Mouse (Mus musculus): ENCODE measurements at regions not wholly inside any gene's neighbourhood (a gene's known extent, or its start where the extent isn't known, plus 50 kb on each side); places are given as distances from the start of the nearest gene placed in this dataset.

DNA sequence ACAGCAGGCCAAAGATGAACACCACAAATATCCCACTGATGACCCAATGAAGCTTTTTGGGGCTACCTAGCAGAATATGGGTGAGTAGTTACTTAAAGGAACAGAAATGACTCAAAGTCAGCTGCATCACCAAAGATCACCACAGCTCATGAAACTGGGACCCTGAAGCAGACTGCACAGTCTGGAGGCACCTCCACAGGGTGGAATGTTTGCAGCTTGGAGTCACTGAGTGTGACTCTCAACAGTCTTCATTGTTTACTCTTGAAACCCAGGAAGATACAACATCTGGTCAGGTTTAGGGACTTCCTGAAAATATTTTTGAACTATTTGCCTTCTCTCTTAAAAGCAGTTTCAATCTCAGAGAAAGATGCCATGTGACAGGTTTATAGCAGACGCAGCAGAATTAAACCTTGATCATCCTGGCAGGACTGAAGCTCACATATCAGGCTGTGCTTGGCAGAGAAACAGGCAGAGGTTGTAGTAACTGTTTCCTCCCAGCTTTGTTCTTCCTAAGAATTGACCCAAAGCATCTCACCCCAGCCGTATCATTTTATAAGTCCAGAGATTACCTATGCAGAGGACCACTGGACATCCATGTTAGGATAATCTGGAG is 944.1 kb upstream of the Adgrl4 start:
- ATAC-seq (ENCODE audit: low read depth) = no peak
- H3K9me3 ChIP-seq (ENCODE audit: control insufficient read depth, low read length) = no peaks in the 10 kb centered on the region
- no peaks in the 10 kb centered on the region for H3K27me3 ChIP-seq (ENCODE audit: control insufficient read depth, insufficient read depth, low read depth, low read length)
- WGBS = 63% methylated on average over 2 of the region's 2 CpGs
- no peak overlapping the region for H3K4me3 ChIP-seq (ENCODE audit: low read length)
- no peak overlapping the region for H3K4me2 ChIP-seq (ENCODE audit: low read depth, low read length)
- no peaks in the 10 kb centered on the region for H3K36me3 ChIP-seq (ENCODE audit: control insufficient read depth, insufficient read depth, low read length)
- H3K27ac ChIP-seq (ENCODE audit: low read length) = no peak overlapping the region
- no peak overlapping the region for H3K9ac ChIP-seq (ENCODE audit: low read length)
- no peaks in the 10 kb centered on the region for H3K4me1 ChIP-seq (replicated peaks; ENCODE audit: control insufficient read depth, insufficient read depth, low read length)

DNA sequence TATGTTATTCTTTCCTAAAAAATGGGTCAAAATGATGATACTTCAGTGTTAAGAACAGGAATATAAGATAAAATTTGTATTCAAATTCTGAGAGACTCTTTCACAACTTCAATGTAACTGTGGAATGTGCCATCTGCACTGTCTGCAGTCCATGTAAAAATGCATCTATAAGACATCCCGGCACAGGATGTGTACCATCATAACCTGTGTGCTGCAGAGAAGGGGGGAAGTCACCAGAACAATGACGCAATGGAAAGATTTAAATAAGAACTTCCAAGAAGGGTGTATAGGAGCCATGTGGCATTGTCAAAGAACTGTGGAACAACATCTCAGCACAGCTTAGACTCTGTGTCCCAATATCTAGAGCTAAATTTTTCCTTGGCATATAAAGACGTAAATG is 906.7 kb upstream of the Adgrl4 start:
- 86% methylated on average over 3 of the region's 3 CpGs for WGBS
- H3K4me1 ChIP-seq (replicated peaks; ENCODE audit: control insufficient read depth, insufficient read depth, low read length) = no peaks in the 10 kb centered on the region

DNA sequence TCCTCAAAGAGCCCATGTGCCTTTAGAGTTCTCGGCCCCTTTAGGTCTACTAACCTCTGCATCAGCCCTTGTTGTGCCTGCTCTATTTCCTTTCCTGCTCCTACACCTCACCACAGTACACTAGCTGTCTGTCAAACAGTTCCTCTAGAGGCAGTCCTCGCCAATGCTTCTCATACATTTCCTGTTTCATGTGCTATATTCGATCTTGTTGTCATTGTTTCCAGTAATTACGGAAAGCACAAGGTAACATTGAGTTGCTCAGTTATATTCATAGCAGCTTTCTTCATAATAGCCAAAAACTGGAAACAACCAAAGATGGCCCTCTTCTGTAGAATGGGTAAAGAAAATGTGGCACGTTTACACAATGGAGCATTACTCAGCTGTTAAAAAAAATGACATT is 894.6 kb upstream of the Adgrl4 start:
- ATAC-seq (ENCODE audit: low read depth) = no peak
- H3K4me3 ChIP-seq (ENCODE audit: low read length) = no peak overlapping the region
- H3K27me3 ChIP-seq (ENCODE audit: control insufficient read depth, insufficient read depth, low read depth, low read length) = no peaks in the 10 kb centered on the region
- no peaks in the 10 kb centered on the region for H3K4me1 ChIP-seq (replicated peaks; ENCODE audit: control insufficient read depth, insufficient read depth, low read length)
- H3K4me2 ChIP-seq (ENCODE audit: low read depth, low read length) = no peak overlapping the region
- no peak overlapping the region for H3K9ac ChIP-seq (ENCODE audit: low read length)
- H3K36me3 ChIP-seq (ENCODE audit: control insufficient read depth, insufficient read depth, low read length) = no peaks in the 10 kb centered on the region
- H3K27ac ChIP-seq (ENCODE audit: low read length) = no peak overlapping the region
- H3K9me3 ChIP-seq (ENCODE audit: control insufficient read depth, low read length) = no peaks in the 10 kb centered on the region
- 82% methylated on average over 5 of the region's 5 CpGs for WGBS

More for the DNA sequence above, 906.7 kb upstream of the Adgrl4 start:
- no peak for ATAC-seq (ENCODE audit: low read depth)
- Histone ChIP-seq H3K4me2 (ENCODE audit: low read depth, low read length) (no peak overlapping the region), H3K27me3 (ENCODE audit: control insufficient read depth, insufficient read depth, low read depth, low read length) (no peaks in the 10 kb centered on the region), H3K4me3 (ENCODE audit: low read length) (no peak overlapping the region), H3K9me3 (ENCODE audit: control insufficient read depth, low read length) (no peaks in the 10 kb centered on the region), H3K27ac (ENCODE audit: low read length) (no peak overlapping the region), H3K36me3 (ENCODE audit: control insufficient read depth, insufficient read depth, low read length) (no peaks in the 10 kb centered on the region), H3K9ac (ENCODE audit: low read length) (no peak overlapping the region)

DNA sequence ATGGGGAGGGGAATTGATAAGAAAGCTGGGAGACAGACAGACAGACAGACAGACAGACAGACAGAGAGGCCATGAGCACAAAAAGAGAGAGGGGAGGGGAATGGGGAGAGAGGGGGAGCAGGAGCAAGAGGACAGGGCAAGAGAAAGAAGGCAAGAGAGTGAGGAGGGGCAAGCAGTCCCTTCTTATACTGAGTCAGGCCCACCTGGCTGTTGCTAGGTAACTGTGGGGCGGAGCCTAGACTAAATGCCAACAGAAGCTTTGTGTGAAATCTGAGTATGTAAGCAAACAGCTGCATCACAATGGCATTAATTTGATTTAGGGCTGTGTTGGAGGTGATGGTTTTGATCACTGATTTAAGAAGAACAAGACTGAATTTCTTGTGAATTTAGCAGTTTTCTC is 849.2 kb upstream of the Adgrl4 start:
- H3K4me2 ChIP-seq (ENCODE audit: low read depth, low read length) = no peak overlapping the region
- H3K4me3 ChIP-seq (ENCODE audit: low read length) = no peak overlapping the region
- H3K9ac ChIP-seq (ENCODE audit: low read length) = no peak overlapping the region
- no peak for ATAC-seq (ENCODE audit: low read depth)
- 52% methylated on average over 1 of the region's 1 CpGs for WGBS
- no peaks in the 10 kb centered on the region for H3K4me1 ChIP-seq (replicated peaks; ENCODE audit: control insufficient read depth, insufficient read depth, low read length)
- no peaks in the 10 kb centered on the region for H3K27me3 ChIP-seq (ENCODE audit: control insufficient read depth, insufficient read depth, low read depth, low read length)
- H3K27ac ChIP-seq (ENCODE audit: low read length) = no peak overlapping the region
- H3K36me3 ChIP-seq (ENCODE audit: control insufficient read depth, insufficient read depth, low read length) = no peaks in the 10 kb centered on the region
- no peaks in the 10 kb centered on the region for H3K9me3 ChIP-seq (ENCODE audit: control insufficient read depth, low read length)

DNA sequence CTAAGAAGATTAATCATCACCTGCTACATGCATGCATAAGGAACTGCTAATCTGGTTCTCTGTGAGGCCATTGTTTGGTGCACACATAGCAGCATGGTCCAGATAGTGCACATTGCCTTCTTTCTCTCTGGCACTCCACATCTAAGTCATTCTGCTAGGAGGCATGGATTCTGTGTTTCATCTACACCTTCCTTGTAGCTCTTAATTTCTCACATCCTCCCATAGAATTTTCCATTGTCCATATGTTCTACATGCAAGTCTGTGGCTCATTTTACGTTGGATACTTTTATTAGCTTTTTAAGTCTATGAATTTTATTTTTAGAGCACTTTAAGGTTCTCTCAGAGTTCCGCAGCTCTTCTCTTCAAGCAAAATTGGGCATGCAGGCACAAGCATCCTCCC is 846.7 kb upstream of the Adgrl4 start:
- H3K27ac ChIP-seq (ENCODE audit: low read length) = no peak overlapping the region
- H3K9ac ChIP-seq (ENCODE audit: low read length) = no peak overlapping the region
- no peaks in the 10 kb centered on the region for H3K27me3 ChIP-seq (ENCODE audit: control insufficient read depth, insufficient read depth, low read depth, low read length)
- H3K36me3 ChIP-seq (ENCODE audit: control insufficient read depth, insufficient read depth, low read length) = no peaks in the 10 kb centered on the region
- no peak for ATAC-seq (ENCODE audit: low read depth)
- WGBS = 87% methylated on average over 2 of the region's 2 CpGs
- no peaks in the 10 kb centered on the region for H3K9me3 ChIP-seq (ENCODE audit: control insufficient read depth, low read length)
- no peak overlapping the region for H3K4me2 ChIP-seq (ENCODE audit: low read depth, low read length)
- H3K4me1 ChIP-seq (replicated peaks; ENCODE audit: control insufficient read depth, insufficient read depth, low read length) = no peaks in the 10 kb centered on the region
- H3K4me3 ChIP-seq (ENCODE audit: low read length) = no peak overlapping the region

DNA sequence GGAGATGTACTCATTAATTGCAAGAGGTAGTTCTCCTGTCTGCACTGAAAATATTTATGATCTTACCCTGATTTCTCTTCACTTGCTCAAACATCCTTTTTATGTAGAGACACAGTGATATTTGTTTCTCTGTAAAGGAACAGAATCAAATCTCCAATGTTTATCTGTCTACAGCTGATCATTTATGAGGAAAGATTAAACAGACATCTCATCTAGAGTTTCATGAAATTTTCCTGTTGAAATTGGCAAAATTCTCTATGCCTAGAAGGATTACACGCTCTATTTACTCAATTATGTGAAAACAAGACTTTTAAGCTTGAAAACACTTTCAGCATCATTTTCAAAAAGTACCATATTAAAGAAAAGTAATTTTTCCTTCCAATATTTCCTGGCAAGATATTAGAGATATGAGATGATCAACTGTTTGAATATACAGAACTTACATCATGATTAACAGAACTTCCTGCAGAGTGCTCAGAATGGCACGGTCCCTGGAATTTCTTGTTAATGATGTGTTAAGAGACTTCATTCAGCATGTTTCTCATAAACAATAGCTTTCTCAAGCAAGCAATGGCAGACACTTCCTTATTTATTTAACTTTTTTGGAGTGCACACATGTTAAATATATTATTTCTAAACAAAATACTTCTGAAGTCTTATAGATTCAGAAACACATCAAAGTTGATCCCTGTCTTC is 834.1 kb upstream of the Adgrl4 start:
- Histone ChIP-seq H3K4me3 (ENCODE audit: low read length) (no peak overlapping the region), H3K4me2 (ENCODE audit: low read depth, low read length) (no peak overlapping the region), H3K27me3 (ENCODE audit: control insufficient read depth, insufficient read depth, low read depth, low read length) (no peaks in the 10 kb centered on the region), H3K27ac (ENCODE audit: low read length) (peak overlapping the region; percentile 55; the same call in 1 of the 2 replicates), H3K9me3 (ENCODE audit: control insufficient read depth, low read length) (no peaks in the 10 kb centered on the region), H3K4me1 (replicated peaks; ENCODE audit: control insufficient read depth, insufficient read depth, low read length) (peaks cover 3% of the 10 kb centered on the region; the same call in 1 of the 2 replicates), H3K36me3 (ENCODE audit: control insufficient read depth, insufficient read depth, low read length) (no peaks in the 10 kb centered on the region), H3K9ac (ENCODE audit: low read length) (no peak overlapping the region)
- 40% methylated on average over 2 of the region's 2 CpGs for WGBS
- peak; percentile 92 for ATAC-seq (ENCODE audit: low read depth)

DNA sequence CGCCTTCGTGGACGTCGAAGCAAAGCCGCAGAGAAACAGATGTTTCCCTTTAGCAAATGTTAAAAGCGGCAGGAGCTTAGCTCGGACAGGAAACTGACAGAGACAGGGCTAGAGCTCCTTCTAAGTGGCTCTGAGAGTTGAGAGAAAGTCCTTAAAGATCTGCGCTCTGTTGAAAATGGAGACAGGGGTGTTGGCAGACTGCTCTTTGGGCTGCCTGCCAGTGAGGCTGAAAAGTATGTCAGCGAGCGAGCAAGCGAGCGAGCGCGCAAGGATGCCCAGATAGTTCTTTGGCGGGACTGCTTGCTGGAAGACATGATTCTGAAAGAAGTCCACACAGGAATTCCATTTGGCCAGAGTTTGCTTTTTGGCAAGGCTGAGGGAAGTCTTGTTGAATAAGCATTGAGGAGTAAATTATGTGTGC is 827.0 kb upstream of the Adgrl4 start:
- 29% methylated on average over 15 of the region's 15 CpGs for WGBS
- peak; percentile 98 for ATAC-seq (ENCODE audit: low read depth)

DNA sequence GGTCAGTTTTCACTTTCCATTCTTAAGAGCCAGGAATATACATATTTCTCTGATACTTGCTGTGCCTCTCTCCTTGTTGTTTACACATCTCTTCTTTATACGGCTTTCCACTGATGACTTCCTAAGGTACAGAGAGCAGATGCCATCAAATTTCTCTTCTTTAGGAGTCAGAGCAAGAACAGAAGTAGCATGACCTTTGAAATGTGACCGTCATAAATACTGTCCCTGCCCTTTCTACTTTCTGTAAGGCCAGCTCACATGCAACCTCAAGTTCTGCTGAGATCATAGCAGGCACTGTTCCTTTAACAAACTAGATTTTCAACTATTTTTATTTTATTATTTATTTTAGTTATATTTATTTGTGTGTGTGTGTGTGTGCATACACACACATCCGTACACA is 800.1 kb upstream of the Adgrl4 start:
- H3K4me2 ChIP-seq (ENCODE audit: low read depth, low read length) = no peak overlapping the region
- H3K36me3 ChIP-seq (ENCODE audit: control insufficient read depth, insufficient read depth, low read length) = no peaks in the 10 kb centered on the region
- H3K9ac ChIP-seq (ENCODE audit: low read length) = no peak overlapping the region
- no peaks in the 10 kb centered on the region for H3K9me3 ChIP-seq (ENCODE audit: control insufficient read depth, low read length)
- H3K27me3 ChIP-seq (ENCODE audit: control insufficient read depth, insufficient read depth, low read depth, low read length) = no peaks in the 10 kb centered on the region
- no peak overlapping the region for H3K27ac ChIP-seq (ENCODE audit: low read length)
- WGBS = 86% methylated on average over 3 of the region's 3 CpGs
- H3K4me1 ChIP-seq (replicated peaks; ENCODE audit: control insufficient read depth, insufficient read depth, low read length) = no peaks in the 10 kb centered on the region
- no peak overlapping the region for H3K4me3 ChIP-seq (ENCODE audit: low read length)
- no peak for ATAC-seq (ENCODE audit: low read depth)

More for the DNA sequence above, 827.0 kb upstream of the Adgrl4 start:
- Histone ChIP-seq H3K36me3 (ENCODE audit: control insufficient read depth, insufficient read depth, low read length) (no peaks in the 10 kb centered on the region), H3K4me3 (ENCODE audit: low read length) (peak overlapping the region; percentile 33), H3K9ac (ENCODE audit: low read length) (peak overlapping the region; percentile 19; the same call in 1 of the 2 replicates), H3K4me1 (replicated peaks; ENCODE audit: control insufficient read depth, insufficient read depth, low read length) (no peaks in the 10 kb centered on the region), H3K27me3 (ENCODE audit: control insufficient read depth, insufficient read depth, low read depth, low read length) (no peaks in the 10 kb centered on the region), H3K9me3 (ENCODE audit: control insufficient read depth, low read length) (no peaks in the 10 kb centered on the region), H3K27ac (ENCODE audit: low read length) (peak overlapping the region; percentile 89), H3K4me2 (ENCODE audit: low read depth, low read length) (peak overlapping the region; percentile 46)

DNA sequence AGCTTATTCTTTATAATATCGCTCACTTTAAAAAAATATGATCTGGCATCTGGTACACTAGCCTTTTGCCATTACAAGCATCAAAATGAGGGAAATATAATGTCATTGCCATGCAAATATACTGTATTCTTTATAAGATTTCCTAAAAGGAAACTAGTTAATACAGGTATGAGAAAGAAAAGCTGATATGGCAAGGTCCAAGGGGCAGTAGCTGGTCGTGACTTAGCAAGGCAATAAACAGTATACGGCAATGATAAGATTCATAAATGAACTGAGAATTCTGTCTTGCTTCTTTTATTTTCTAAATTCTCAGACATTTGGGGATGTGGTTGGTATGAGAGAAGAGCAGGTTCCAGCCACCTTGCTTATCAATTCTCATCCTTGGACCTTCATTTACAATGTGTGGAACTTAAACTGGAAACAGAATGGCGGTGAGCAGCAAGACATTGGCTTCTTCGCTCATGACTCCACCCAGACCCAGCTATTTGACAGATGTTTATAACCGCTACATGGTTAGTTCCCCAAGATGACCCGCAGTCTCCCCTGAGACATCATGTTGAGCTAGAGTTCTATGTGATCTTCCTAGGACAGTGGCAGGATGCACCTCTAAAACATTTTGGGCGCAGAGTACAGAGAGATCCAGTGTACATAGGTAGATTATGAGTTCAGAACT is 797.5 kb upstream of the Adgrl4 start:
- no peaks in the 10 kb centered on the region for H3K9me3 ChIP-seq (ENCODE audit: control insufficient read depth, low read length)
- no peak overlapping the region for H3K4me3 ChIP-seq (ENCODE audit: low read length)
- no peaks in the 10 kb centered on the region for H3K4me1 ChIP-seq (replicated peaks; ENCODE audit: control insufficient read depth, insufficient read depth, low read length)
- no peak overlapping the region for H3K27ac ChIP-seq (ENCODE audit: low read length)
- ATAC-seq (ENCODE audit: low read depth) = no peak
- no peaks in the 10 kb centered on the region for H3K27me3 ChIP-seq (ENCODE audit: control insufficient read depth, insufficient read depth, low read depth, low read length)
- no peak overlapping the region for H3K4me2 ChIP-seq (ENCODE audit: low read depth, low read length)
- H3K36me3 ChIP-seq (ENCODE audit: control insufficient read depth, insufficient read depth, low read length) = no peaks in the 10 kb centered on the region
- WGBS = 91% methylated on average over 8 of the region's 8 CpGs
- H3K9ac ChIP-seq (ENCODE audit: low read length) = no peak overlapping the region

Data from lung, embryonic 16.5 days (tissue).